19 mouse cellular contexts compared by ENCODE assay signal in the genomic region with DNA sequence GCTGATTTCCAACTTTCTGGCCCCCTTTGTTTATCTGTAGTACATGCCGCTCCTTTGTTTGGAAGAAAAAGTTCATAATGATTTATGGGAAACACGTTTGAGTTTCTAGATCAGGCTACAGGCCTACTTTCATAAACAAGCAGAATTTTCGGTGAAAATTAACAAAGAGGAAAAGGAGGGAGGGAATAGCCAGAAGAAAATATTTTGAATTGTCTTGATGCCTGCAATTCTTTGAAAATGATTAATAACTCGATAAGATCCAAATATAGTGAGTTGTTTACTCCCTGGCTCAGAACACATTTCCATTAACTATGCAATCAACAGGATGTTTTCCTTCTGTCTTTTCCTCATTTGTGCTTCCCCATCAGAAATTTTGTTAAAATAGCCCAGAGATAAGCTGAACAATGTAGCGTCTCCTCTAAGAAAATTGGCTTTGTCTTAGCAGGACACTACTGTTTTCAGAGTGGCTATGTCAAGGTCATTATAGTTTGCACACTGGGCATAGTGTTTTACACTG.
"Had no signal": no experiment of that assay in that cellular context is flagged by ENCODE, and none has a peak within 500 bp of the region (broad histone marks: within the 10 kb centered on the region; RNA-seq: fewer than 3 reads in every experiment).

No protein-coding gene starts in this region.

- H3K4me3 ChIP-seq: left cerebral cortex, adult 2 months; midbrain, embryonic 12.5 days; midbrain, embryonic 15.5 days; neural tube, embryonic 12.5 days; neural tube, embryonic 15.5 days had no signal

- H3K4me2 ChIP-seq: liver, embryonic 11.5 days; midbrain, embryonic 12.5 days; midbrain, embryonic 15.5 days; neural tube, embryonic 12.5 days; neural tube, embryonic 15.5 days had no signal

- ATAC-seq: hindbrain, postnatal 0 days; inflammation-experienced regulatory T-cells, adult 6 months; intestine, embryonic 16.5 days; midbrain, embryonic 15.5 days had no signal

- H3K9ac ChIP-seq: liver, embryonic 14.5 days; midbrain, embryonic 12.5 days; midbrain, embryonic 15.5 days; neural tube, embryonic 12.5 days; neural tube, embryonic 15.5 days had no signal

- H3K27ac ChIP-seq: hindbrain, postnatal 0 days; left cerebral cortex, adult 2 months; liver, embryonic 14.5 days; macrophage; midbrain, embryonic 12.5 days; midbrain, embryonic 15.5 days; neural tube, embryonic 12.5 days; neural tube, embryonic 15.5 days had no signal

- H3K27me3 ChIP-seq: midbrain, embryonic 12.5 days; midbrain, embryonic 15.5 days; neural tube, embryonic 12.5 days; neural tube, embryonic 15.5 days had no signal

- H3K36me3 ChIP-seq: midbrain, embryonic 12.5 days; midbrain, embryonic 15.5 days; neural tube, embryonic 12.5 days; neural tube, embryonic 15.5 days had no signal

- H3K4me1 ChIP-seq: midbrain, embryonic 12.5 days; midbrain, embryonic 15.5 days; neural tube, embryonic 12.5 days; neural tube, embryonic 15.5 days had no signal

- H3K9me3 ChIP-seq: midbrain, embryonic 12.5 days; midbrain, embryonic 15.5 days; neural tube, embryonic 12.5 days; neural tube, embryonic 15.5 days had no signal

- DNase-seq: kidney, postnatal 25 days; layer of hippocampus, postnatal 36 days; lung, adult 18-20 months; right cerebral cortex, adult 18-20 months; right cerebral cortex, postnatal 14 days; right cerebral cortex, postnatal 4 days; thymus, adult 18-20 months; thymus, postnatal 36 days had no signal
